Mouse (Mus musculus): ENCODE measurements around the gene Tspan18.

- no peak for TF ChIP-seq CTCF (IDR thresholded peaks at IDR 0.05; ENCODE audit: extremely low read depth, insufficient read depth, insufficient read length, insufficient replicate concordance)
- no peak for TF ChIP-seq POLR2A (IDR thresholded peaks at IDR 0.05; ENCODE audit: low read depth, low read length)
Observed at GRCm38 (mm10) chr2:93346609-93347008, 12.3 kb upstream of the Tspan18 start.
